Mouse (Mus musculus) embryonic facial prominence, embryonic 14.5 days (tissue): ENCODE results near the gene Spib. TPM values are rescaled to one million over a fixed set of nuclear protein-coding genes. Genes with fewer than 3 reads are reported as not detected.

Experiments used
- ATAC-seq: fragments of 200-750 bp; cut with Nextera tagmentation; 2 replicates; pipeline ENCODE4 v1.8.0; 2017; ENCODE audit warnings: low read depth, moderate number of reproducible peaks, moderate TSS enrichment
- DNase-seq: peaks from one replicate; pipeline ENCODE4 v3.0.0-alpha.2; 2015; ENCODE audit warnings: low spot score
- H3K27ac ChIP-seq: fragments of 300-500 bp; sonication (generic); replicated peaks from 2 replicates; pipeline ENCODE4 v1.5.1; 2014; ENCODE audit warnings: low read depth, mild to moderate bottlenecking, low read length, moderate library complexity
- H3K27me3 ChIP-seq: fragments of 300-500 bp; sonication (generic); replicated peaks from 2 replicates; pipeline ENCODE4 v1.6.1; 2014; ENCODE audit warnings: low read length; ENCODE audit not compliant: control insufficient read depth, insufficient read depth
- H3K36me3 ChIP-seq: fragments of 300-500 bp; sonication (generic); 2 replicates; pipeline ENCODE4 v1.6.1; 2014; ENCODE audit warnings: low read length, mixed read lengths; ENCODE audit not compliant: control insufficient read depth, insufficient read depth
- H3K4me1 ChIP-seq: fragments of 300-500 bp; sonication (generic); 2 replicates; pipeline ENCODE4 v1.6.1; 2014; ENCODE audit warnings: antibody characterized with exemption, low read length; ENCODE audit not compliant: control insufficient read depth, insufficient read depth
- H3K4me2 ChIP-seq: fragments of 300-500 bp; sonication (generic); 2 replicates; pipeline ENCODE4 v1.6.1; 2014; ENCODE audit warnings: low read depth, mild to moderate bottlenecking, low read length, moderate library complexity, mixed read lengths
- H3K4me3 ChIP-seq: fragments of 300-500 bp; sonication (generic); 2 replicates; pipeline ENCODE4 v1.5.1; 2014; ENCODE audit warnings: low read depth, mild to moderate bottlenecking, low read length
- H3K9ac ChIP-seq: fragments of 300-500 bp; sonication (generic); 2 replicates; pipeline ENCODE4 v1.6.1; 2014; ENCODE audit warnings: low read depth, mild to moderate bottlenecking, low read length, moderate library complexity, mixed read lengths
- H3K9me3 ChIP-seq: fragments of 300-500 bp; sonication (generic); 2 replicates; pipeline ENCODE4 v1.6.1; 2016; ENCODE audit warnings: low read length; ENCODE audit not compliant: control insufficient read depth
- WGBS: fragments of 180-500 bp; shearing (Covaris S2); extraction: QIAGEN DNeasy Blood & Tissue Kit; methylation state at CpG from one replicate; pipeline ENCODE4 v1.1.7; 2014; 5-methylcytosine and 5-hydroxymethylcytosine counted together
- polyA plus RNA-seq: library from polyadenylated mRNA; unstranded; fragments of >200 nt; fragmentation: Nextera tagmentation; extraction: Ambion mirVana; gene quantifications from 2 replicates; pipeline ENCODE4 v1.2.1, GENCODE M21; 2014

Spib gene
- polyA plus RNA-seq, 1 experiment from 2014 or later, result 0.26 TPM

GRCm38 (mm10) chr7:44500046-44500445 is 31.8 kb downstream of the Spib start:
- no peak overlapping the region for H3K4me3 ChIP-seq
- no peak overlapping the region for H3K27ac ChIP-seq
- 59% methylated on average over 15 of the region's 20 CpGs for WGBS
- H3K4me2 ChIP-seq, result no peak overlapping the region
- no peak overlapping the region for H3K9ac ChIP-seq
- ATAC-seq (no peak), DNase-seq (no peak)
- peaks cover 7% of the 10 kb centered on the region for H3K4me1 ChIP-seq
- no peaks in the 10 kb centered on the region for H3K36me3 ChIP-seq
- no peaks in the 10 kb centered on the region for H3K27me3 ChIP-seq
- 0 out of 2 replicates have a peak, but pooled peaks cover 3% of the 10 kb centered on the region for H3K9me3 ChIP-seq

- Histone ChIP-seq H3K27me3 (no peaks in the 10 kb centered on the region), H3K4me2 (no peak overlapping the region), H3K9ac (no peak overlapping the region), H3K4me3 (no peak overlapping the region), H3K36me3 (peaks cover 7% of the 10 kb centered on the region), H3K9me3 (no peaks in the 10 kb centered on the region), H3K4me1 (peaks cover 7% of the 10 kb centered on the region), H3K27ac (no peak overlapping the region)
- WGBS, result 75% methylated on average over 1 of the region's 1 CpGs
- no peak for ATAC-seq
- DNase-seq, result no peak
Observed at GRCm38 (mm10) chr7:44498922-44499321, 32.9 kb downstream of the Spib start.

DNA sequence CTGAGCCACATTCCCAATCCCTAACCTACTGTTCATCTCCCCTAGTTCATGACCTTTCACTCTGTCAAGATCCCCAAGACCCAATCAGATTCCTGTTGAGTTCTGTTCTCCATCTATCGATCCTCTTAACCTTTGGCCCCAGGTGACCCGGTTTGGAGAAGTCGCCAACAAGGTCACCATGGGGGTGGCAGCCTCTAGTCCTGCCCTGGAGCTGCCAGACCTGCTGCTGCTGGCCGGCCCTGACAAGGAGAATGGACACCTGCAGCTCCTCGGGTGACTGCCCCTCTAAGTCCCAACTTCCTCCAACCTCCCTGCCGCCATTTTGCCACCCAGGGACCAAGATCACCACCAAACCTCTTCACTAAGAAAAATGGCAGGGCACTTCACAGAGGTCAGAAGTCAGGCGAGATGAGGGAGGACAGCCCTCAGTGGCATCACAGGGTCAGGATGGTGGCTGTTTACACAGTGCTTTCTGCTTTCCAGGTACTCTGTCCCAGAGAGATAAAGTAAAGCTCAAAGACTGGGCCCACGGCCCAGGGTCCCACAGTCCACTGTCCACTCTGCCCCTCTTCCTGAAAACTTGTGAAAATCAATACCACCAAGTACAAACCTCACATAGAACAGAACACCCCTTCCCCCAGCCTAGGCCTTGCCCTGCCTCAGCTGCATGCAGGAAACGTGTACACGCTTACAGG is 34.4 kb downstream of the Spib start:
- H3K27me3 ChIP-seq, result no peaks in the 10 kb centered on the region
- H3K36me3 ChIP-seq, result peaks cover 20% of the 10 kb centered on the region
- DNase-seq, result no peak
- H3K9ac ChIP-seq, result no peak overlapping the region
- peak overlapping the region; percentile 84 for H3K4me2 ChIP-seq
- ATAC-seq, result no peak
- 90% methylated on average over 10 of the region's 10 CpGs for WGBS
- peak overlapping the region; percentile 76 for H3K4me3 ChIP-seq
- peaks cover 7% of the 10 kb centered on the region for H3K4me1 ChIP-seq
- no peak overlapping the region for H3K27ac ChIP-seq
- H3K9me3 ChIP-seq, result no peaks in the 10 kb centered on the region

- no peak for ATAC-seq
- Histone ChIP-seq H3K27me3 (no peaks in the 10 kb centered on the region), H3K9me3 (no peaks in the 10 kb centered on the region), H3K9ac (peak overlapping the region; percentile 85), H3K4me1 (peaks cover 7% of the 10 kb centered on the region), H3K4me3 (peak overlapping the region; percentile 76), H3K27ac (peak overlapping the region; percentile 94), H3K36me3 (peaks cover 28% of the 10 kb centered on the region), H3K4me2 (peak overlapping the region; percentile 84)
- DNase-seq, result no peak
- WGBS, result 0% methylated on average over 13 of the region's 26 CpGs
Observed at GRCm38 (mm10) chr7:44496771-44497109, 35.1 kb downstream of the Spib start.

DNA sequence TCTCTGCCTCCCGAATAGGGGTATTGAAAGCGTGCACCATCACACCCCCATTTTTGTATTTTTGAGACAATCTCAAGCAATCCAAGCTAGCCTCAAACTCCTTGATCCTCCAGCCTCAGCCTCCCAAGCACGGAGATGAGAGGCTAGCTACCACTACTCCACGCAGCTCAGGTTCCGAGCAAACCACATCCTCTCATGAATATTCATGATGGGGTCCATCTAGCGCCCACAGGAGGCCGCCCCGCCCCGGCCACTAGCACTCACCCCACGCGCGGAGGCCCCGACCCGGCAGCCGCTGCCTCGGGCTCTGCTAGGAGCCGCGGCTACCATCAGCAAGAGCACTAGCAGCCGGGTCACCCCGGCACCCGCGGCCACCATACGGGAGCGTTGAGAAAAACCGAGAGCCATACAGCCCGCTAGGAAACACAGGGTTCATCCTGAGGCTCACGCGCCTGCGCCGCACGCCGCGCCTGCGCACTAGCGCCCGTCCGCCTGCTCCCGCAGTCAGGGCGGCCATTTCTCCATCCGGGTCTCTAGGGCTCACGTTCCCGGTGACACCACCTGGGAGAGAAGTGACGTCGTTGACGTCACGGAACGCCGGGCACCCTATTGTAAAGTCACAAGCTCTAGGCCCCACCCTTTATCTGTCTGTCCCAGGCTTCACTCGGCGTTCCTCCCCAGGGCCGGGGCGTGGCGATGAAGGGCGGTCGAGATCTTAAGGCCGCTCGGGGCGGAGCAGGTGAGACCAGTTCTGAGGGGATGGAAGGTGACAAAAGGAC is 35.7 kb downstream of the Spib start, which contains the start of the genes Emc10 and Fam71e1:
Gene Emc10 (minus strand): TSS at position 538 of the 779 bp plus-strand sequence.
Gene Fam71e1 (plus strand): TSS at position 590 of the 779 bp plus-strand sequence.
- peaks cover 33% of the 10 kb centered on the region for H3K36me3 ChIP-seq
- no peaks in the 10 kb centered on the region for H3K27me3 ChIP-seq
- H3K9me3 ChIP-seq, result no peaks in the 10 kb centered on the region
- peak; percentile 98 for DNase-seq
- peak; percentile 95 for ATAC-seq
- peak within 1 kb of the TSS; percentile 94 for H3K27ac ChIP-seq
- H3K4me3 ChIP-seq, result peak within 1 kb of the TSS; percentile 76
- H3K9ac ChIP-seq, result peak within 1 kb of the TSS; percentile 85
- peaks cover 7% of the 10 kb centered on the region for H3K4me1 ChIP-seq
- 1% methylated on average over 53 of the region's 58 CpGs for WGBS
- H3K4me2 ChIP-seq, result peak within 1 kb of the TSS; percentile 85

DNA sequence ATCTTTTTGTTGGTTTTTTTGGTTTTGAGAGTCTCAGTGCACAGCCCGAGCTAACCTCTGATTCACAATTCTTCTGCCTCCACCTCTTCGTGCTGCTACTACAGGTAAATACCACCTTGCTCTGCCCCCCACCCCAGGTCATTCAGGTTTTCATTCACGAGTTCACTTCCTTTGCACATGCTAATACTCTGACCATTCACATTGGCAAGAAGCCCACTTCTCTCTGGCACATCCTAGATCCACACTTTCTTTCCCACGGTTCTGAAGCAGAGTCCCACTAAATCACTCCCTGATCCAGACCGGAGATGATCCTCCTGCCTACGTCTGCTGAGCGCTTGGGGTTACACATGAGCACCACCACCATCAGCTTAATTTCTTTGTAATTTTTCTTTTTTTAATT is 36.8 kb downstream of the Spib start:
- Histone ChIP-seq H3K36me3 (peaks cover 43% of the 10 kb centered on the region), H3K27me3 (no peaks in the 10 kb centered on the region), H3K27ac (no peak overlapping the region), H3K4me1 (peaks cover 7% of the 10 kb centered on the region), H3K4me3 (peak overlapping the region; percentile 76), H3K4me2 (peak overlapping the region; percentile 85), H3K9ac (no peak overlapping the region), H3K9me3 (no peaks in the 10 kb centered on the region)
- DNase-seq, result no peak
- WGBS, result 84% methylated on average over 7 of the region's 7 CpGs
- no peak for ATAC-seq

DNA sequence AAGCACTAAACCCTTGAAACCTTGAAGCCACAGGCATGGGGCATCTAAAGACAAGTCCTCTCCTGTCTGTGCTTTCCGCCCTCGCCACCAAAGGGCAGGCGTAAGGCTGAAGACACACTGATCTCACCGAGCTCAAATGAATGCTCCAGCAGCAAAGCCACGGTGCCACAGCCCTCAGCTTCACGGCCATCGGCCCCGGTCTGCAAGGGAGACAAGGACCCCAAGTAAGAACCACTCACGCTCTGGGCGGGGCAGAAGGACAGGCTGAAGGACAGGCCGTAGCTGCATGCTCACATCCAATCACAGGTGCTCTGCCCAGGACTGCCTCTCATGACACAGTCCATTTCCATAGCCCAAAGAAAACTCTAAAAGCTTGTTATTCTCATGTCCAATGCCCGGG is 37.2 kb downstream of the Spib start:
- ATAC-seq (no peak), DNase-seq (no peak)
- Histone ChIP-seq H3K36me3 (peaks cover 43% of the 10 kb centered on the region), H3K9ac (no peak overlapping the region), H3K4me1 (peaks cover 7% of the 10 kb centered on the region), H3K4me3 (no peak overlapping the region), H3K27me3 (no peaks in the 10 kb centered on the region), H3K9me3 (no peaks in the 10 kb centered on the region), H3K27ac (no peak overlapping the region), H3K4me2 (no peak overlapping the region)
- WGBS, result 94% methylated on average over 12 of the region's 12 CpGs

- WGBS, result 92% methylated on average over 19 of the region's 21 CpGs
- peaks cover 54% of the 10 kb centered on the region for H3K36me3 ChIP-seq
- no peaks in the 10 kb centered on the region for H3K27me3 ChIP-seq
- peaks cover 7% of the 10 kb centered on the region for H3K4me1 ChIP-seq
- no peak overlapping the region for H3K9ac ChIP-seq
- H3K9me3 ChIP-seq, result no peaks in the 10 kb centered on the region
- ATAC-seq (no peak), DNase-seq (no peak)
- no peak overlapping the region for H3K4me2 ChIP-seq
- no peak overlapping the region for H3K4me3 ChIP-seq
- H3K27ac ChIP-seq, result no peak overlapping the region
Observed at GRCm38 (mm10) chr7:44492166-44492826, 39.6 kb downstream of the Spib start.
